Mouse (Mus musculus): ENCODE data around the gene Gm6164.
"Not testable (repeated sequence)": the region's sequence is repeated elsewhere in the genome, so short reads cannot be mapped to it uniquely, and the experiment has no call there.

Gene Gm6164

GRCm38 (mm10) chr7:20205507-20205906 is at the start of gene Gm6164:
Gm6164 (minus strand) TSS chr7:20205607.
- not testable (repeated sequence) for DNase-seq (ENCODE audit: low read depth)

DNA sequence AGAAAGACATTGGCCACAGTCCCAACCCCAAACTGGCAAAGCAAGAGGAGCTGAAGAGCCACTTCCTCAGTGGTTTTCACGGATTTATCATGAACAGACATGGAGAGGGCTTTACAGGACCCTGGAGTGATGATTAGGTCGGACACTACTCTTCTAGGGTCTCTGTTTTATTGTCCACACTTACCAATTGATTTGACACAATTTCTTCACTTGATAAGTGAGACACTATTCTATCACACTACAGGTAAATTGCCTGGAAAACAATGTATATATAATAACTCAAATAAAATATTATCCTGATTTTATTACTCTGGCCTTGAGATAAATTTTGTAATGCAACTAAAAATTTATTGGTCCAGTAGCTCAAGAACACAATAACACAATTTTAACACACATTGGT is 28.3 kb upstream of the Gm6164 start, which contains the start of gene Gm4498:
Gene Gm4498 (minus strand): TSS at position 101 of the 400 bp plus-strand sequence.
- not testable (repeated sequence) for DNase-seq (ENCODE audit: low read depth)

DNA sequence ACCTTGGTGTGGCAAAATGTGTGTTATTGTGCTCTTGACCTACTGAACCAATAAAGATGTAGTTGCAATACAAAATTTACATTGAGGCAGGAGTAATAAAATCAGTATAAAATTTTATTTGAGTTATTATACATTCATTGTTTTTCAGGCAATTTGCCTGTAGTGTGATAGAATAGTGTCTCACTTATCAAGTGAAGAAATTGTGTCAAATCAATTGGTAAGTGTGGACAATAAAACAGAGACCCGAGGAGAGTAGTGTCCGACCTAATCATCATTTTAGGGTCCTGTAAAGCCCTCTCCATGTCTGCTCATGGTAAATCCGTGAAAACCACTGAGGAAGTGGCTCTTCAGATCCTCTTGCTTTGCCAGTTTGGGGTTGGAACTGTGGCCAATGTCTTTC is 12.0 kb downstream of the Gm6164 start, which contains the start of gene Vmn1r95:
Gene Vmn1r95 (plus strand): TSS at position 301 of the 400 bp plus-strand sequence.
- not testable (repeated sequence) for DNase-seq (ENCODE audit: low read depth)

DNA sequence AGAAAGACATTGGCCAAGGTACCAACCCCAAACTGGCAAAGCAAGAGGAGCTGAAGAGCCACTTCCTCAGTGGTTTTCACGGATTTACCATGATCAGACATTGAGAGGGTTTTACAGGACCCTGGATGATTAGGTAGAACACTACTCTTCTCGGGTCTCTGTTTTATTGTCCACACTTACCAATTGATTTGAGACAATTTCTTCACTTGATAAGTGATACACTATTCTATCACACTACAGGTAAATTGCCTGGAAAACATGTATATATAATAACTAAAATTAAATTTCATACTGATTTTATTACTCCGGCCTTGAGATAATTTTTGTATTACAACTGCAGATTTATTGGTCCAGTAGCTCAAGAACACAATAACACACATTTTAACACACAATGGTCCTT is 37.1 kb downstream of the Gm6164 start, which contains the start of gene Vmn1r94:
Gene Vmn1r94 (minus strand): TSS at position 101 of the 400 bp plus-strand sequence.
- DNase-seq (ENCODE audit: low read depth), result not testable (repeated sequence)
